Mouse (Mus musculus) monocyte, adult 5-6 weeks (primary cell): Measurements from ENCODE around the gene Gm2a. TPM values are rescaled to one million over a fixed set of nuclear protein-coding genes. Genes with fewer than 3 reads are reported as not detected.
"Not testable (repeated sequence)": the region's sequence is repeated elsewhere in the genome, so short reads cannot be mapped to it uniquely, and the experiment has no call there.

Experiments used
- ATAC-seq: fragments of 153-309, 156-312 bp; replicated peaks from 2 replicates; pipeline ENCODE4 v1.8.0; 2017; ENCODE audit warnings: mild to moderate bottlenecking; ENCODE audit not compliant: low TSS enrichment, insufficient number of reproducible peaks, severe bottlenecking, poor library complexity, low FRiP score
- total RNA-seq: library from RNA; stranded (forward); fragments of 200-1000, 200-491, 200-594 nt; gene quantifications from 3 replicates; pipeline ENCODE4 v1.2.3, GENCODE M21; 2017

Gm2a gene
- total RNA-seq, 1 experiment from 2014 or later, result 223 TPM

GRCm38 (mm10) chr11:55089892-55090291 lies 8.0 kb upstream of the Gm2a start:
- ATAC-seq, result no peak

DNA sequence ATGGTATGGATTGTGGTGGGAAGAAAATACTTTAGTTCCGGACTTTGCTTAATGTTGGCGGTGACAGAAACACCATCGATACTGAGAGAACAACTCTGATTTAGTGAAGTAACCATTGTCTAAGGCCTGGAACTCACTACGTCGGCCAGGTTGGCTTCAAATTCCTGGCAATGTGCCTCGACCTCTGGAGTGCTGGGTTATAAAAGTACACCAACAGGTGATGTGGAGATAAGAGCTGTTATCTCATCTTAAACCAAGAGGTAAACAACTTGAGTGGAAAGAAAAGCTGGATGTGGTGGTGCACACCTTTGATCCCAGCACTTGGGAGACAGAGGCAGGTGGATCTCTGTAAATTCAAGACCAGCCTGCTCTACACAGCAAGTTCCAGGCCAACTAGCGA lies 4.8 kb upstream of the Gm2a start:
- ATAC-seq, result no peak

- ATAC-seq, result not testable (repeated sequence)
Measured at GRCm38 (mm10) chr11:55096296-55096695, 1.6 kb upstream of the Gm2a start.

DNA sequence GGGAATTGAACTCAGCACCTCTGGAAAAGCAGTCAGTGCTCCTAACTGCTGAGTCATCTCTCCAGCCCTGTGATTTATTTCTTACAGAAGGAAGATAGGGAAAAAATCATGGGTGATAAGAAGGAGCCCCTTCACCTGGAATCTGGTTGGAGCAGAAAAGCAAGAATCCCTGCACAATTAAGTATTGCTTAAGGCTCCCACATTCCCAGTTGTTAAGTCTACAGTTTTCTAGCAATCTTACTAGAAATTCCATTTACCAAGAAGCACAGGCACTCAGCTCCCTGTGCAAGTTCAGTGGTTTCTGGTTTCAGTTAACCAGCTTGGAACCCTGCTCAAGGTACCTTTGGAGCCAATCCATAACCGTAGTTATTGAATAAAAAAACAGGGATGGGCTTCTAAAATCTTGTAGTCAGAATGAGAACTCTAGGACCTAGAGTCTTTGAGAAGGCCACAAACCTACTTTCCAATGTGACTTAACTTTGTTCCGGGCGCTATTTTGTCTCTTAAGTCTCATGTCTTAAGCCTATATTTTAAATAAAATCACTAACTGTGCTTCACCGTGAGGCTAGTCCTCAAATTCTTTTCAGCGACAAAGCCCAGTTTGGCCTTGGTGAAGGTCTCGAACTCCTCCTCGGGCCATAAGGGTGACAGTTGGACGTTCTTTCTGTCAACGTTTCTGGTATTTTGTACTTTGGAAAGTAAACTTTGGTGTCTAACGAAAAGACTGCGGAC lies 1.0 kb upstream of the Gm2a start:
- no peak for ATAC-seq

- ATAC-seq, result peak; percentile 6; the same call in 1 of the 2 replicates
Measured at GRCm38 (mm10) chr11:55098189-55098915, 437 bp downstream of the Gm2a start.

- ATAC-seq, result no peak
Measured at GRCm38 (mm10) chr11:55099019-55099771, 1.3 kb downstream of the Gm2a start.

DNA sequence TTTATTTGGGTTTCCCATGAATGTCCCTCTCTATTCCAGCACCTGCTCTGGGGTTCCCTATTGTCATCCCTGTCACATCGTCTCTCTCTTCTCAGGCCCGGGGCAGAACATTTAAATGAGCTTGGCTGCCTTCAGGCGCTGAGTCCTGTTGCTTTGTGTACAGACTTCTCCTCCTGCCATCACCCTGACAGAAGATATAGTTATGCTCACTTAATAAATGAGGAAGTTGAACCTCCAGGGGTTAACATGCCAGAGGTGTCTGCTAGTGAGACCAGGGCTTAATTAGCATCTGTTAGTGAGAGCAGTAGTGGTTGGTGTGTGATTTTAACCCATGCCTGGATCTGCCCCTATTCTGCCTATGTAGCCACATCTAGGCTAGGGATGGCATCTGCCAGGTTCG lies 2.0 kb downstream of the Gm2a start:
- peak; percentile 31; the same call in 1 of the 2 replicates for ATAC-seq

GRCm38 (mm10) chr11:55102015-55102414 lies 4.1 kb downstream of the Gm2a start:
- no peak for ATAC-seq

DNA sequence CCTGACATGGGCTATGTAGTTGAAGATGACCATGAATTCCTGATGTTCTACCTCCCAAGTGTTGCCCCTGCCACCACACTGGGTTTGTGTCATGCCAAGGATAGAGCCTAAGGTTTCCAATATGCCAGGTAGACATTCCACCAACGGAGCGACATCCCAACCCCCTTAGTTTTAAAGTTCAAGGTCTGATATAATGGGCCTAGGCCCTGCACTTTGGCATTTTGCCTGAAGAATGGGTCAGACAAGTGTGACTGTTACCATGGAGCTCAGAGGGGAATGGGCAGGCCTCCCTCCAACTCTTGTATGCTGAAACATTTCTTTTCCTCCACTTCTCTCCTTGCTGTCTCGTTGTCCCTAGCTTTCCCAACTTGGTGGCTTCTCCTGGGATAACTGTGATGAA lies 5.3 kb downstream of the Gm2a start:
- no peak for ATAC-seq

- ATAC-seq, result no peak
Measured at GRCm38 (mm10) chr11:55105389-55105788, 7.5 kb downstream of the Gm2a start.

DNA sequence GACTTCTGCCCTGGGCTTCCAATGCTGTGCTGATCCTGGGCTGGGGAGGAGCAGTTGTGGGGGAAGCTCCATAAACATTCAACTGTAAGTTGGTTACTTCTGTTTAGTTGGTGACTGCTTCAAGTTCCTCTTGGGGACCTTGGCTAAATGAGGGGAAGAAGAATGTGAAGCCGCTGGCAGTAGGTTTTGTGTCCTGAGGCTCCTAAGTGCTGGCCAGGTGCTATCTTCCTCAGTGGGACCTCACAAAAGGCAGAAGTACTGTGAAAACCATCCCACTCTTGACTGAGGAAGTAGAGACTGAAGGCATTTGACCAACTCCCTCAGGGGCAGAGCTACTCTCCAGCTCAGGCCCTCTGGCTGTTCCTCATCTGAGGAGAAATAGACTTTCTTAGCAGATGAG lies 8.7 kb downstream of the Gm2a start:
- ATAC-seq, result peak; percentile 84

DNA sequence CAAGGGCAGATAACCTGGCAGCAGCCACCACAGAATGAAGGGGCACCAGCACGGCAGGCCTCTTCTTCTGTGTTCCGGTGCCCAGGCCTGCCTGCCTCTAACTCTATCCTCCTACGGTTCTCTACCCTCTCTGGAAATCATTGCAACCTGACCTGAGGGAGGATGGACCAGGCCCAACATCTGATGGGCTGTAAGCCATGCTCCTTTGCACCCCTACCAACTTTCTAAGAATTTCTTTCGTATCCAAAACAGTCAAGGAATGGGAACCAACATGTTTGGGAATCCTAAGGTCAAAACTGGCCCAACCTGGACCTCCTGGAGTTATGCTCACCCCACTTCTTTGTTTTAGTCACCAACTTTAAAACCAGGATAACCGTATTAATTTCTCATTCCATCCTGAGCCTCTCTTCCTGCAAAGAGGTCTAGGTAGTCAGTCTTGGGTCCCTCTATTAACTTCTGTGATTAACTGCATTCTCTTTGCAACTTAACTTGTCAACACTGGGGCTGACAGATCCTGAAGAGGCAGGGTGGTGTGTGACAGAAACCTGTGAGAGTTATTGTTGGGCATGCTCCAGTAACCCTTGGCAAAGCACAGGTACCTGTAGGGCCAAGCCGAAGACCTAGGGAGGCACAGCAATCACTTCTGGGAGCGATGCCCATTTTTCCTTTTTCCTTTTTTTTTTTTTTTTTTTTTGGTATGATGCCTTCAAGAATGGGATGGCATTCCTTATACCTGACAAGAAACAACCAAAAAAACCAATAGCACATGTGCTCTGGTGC lies 11.8 kb downstream of the Gm2a start:
- ATAC-seq, result no peak

DNA sequence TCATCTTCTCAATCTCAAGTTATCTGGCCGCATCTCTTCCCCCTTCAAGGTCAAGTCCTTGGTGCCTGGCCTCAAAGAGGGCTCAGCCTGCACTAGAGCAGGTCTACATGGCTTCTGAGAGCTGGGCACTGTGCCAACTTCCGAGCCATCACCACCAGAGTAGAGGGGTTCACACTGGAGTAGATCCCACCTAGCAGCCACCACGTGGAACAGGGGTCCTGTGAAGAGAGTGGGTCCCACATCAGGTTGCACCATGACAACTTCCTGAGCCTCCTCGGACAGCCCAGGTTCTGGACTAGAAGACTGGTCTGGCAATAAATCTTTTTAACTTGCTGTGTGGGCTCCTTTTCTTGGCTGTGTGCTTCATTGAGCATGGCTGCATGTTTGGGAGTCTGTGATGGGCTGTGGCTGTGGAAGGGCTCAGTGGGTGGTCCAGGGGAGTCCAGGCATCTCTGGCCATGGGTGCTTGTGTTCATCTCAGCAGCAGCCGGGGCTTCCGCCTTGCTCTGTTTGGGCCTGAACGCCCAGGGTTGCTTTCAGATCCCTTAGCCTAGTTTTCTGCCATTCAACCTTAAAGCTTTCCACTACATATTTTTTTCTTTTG lies 12.8 kb downstream of the Gm2a start:
- ATAC-seq, result no peak

- peak; percentile 94 for ATAC-seq
Measured at GRCm38 (mm10) chr11:55113209-55113860, 15.4 kb downstream of the Gm2a start.

GRCm38 (mm10) chr11:55113861-55114250 lies 15.9 kb downstream of the Gm2a start:
- ATAC-seq, result not testable (repeated sequence)

DNA sequence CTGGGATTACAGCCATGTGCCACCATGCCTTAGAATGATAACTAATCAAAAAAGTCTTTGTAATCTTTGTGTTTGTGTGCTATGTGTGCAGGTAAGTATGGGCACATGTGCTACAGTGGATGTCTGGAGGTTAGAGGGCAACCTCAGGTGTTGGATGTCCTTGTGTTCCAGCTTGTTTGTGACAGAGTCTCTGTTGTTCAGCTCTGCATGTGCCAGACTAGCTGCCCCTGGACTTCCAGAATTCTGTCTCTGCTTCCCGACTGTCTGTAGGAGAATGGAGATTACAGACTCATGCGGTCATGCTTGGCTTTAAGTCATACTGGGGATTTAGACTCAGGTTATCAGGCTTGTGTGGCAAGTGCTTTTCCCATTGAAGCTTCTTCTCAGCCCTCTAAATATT lies 16.4 kb downstream of the Gm2a start:
- ATAC-seq, result no peak

DNA sequence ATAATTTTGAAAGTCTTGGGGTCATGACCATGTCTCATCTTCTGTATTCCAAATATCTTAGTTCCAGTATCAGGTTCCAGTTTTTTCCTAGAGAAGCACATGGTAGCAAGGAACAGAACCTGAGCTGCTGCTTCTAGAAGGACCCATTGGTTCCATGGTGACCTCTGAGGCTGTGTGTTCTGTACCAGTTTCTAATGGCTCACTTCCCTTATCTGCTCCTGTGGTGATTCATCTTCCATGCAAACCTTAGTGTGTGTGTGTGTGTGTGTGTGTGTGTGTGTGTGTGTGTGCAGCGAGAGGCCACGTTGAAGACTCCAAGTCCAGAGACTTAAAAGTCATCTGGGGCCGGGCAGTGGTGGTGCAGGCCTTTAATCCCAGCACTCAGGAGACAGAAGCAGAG lies 18.1 kb downstream of the Gm2a start:
- ATAC-seq, result 0 out of 2 replicates have a peak, but pooled peaks have one; percentile 41

DNA sequence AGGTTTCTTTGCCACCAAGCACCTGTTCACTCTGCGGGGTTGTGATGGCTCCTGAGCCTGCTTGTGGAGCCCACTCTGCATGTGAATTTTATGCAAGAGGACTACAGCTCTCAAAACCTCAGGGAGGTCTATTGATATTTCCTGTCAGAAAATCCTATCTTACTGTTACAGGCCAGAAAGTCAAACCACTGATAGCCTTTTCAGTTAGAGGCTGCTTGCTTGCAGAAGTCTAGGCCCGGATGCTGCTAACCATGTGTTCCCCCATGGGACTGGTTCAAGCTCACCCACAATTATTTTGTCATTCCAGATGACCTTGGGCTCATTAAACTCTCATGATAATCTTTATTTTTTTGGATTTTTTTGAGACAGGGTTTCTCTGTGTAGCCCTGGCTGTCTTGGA lies 19.1 kb downstream of the Gm2a start:
- no peak for ATAC-seq
